In the genomic region with DNA sequence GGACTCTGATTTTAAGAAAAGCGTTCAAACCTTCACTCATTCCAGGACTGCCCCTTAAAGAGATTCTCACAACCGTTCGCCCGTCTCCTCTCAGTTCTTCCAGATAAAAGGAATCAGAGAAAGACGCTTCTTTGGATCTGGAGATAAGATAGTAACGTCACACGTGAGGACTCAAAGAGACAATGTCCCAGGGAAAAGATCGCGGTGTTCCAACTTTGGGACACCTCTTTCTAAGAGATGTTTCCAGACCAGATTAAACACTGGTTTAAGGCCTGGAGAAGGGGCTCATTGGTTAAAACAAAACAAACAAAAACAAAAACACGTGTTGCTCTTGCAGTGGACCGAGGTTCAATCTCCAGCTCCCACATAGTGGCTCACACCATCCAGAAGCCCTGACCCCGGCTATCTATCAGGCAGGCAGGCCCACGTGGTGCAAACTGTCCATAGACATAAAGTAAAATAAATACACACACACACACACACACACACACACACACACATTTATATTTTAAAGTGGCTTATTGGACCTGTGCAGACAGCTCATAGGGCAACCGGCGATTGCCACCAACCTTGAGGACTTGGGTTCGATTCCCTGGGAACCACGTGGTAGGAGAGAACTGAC, we compare ENCODE assay signal across 8 mouse cellular contexts. TPM values are rescaled to one million over a fixed set of nuclear protein-coding genes. Genes with fewer than 3 reads are reported as not detected.
DNase-seq lines count a peak whose midpoint lies in the region; ATAC-seq and TF ChIP-seq lines count a peak whose summit lies in the region.

No protein-coding gene starts in this region.

- peak overlapping the region; percentile 28 for H3K4me3 ChIP-seq in lung, embryonic 14.5 days (ENCODE audit: low read depth, low read length)
- peak overlapping the region; percentile 31 for H3K4me3 ChIP-seq in forebrain, embryonic 15.5 days
- H3K4me3 ChIP-seq in liver, embryonic 12.5 days = peak overlapping the region; percentile 20; the same call in 1 of the 2 replicates
- H3K4me3 ChIP-seq in stomach, embryonic 16.5 days (replicated peaks; ENCODE audit: low read length) = peak overlapping the region; percentile 31

- H3K36me3 ChIP-seq in lung, embryonic 14.5 days (ENCODE audit: insufficient read depth) = no peaks in the 10 kb centered on the region
- H3K36me3 ChIP-seq in forebrain, embryonic 15.5 days = no peaks in the 10 kb centered on the region
- H3K36me3 ChIP-seq in liver, embryonic 12.5 days = no peaks in the 10 kb centered on the region
- no peaks in the 10 kb centered on the region for H3K36me3 ChIP-seq in stomach, embryonic 16.5 days (ENCODE audit: control insufficient read depth, insufficient read depth, low read length)

- H3K27ac ChIP-seq in lung, embryonic 14.5 days (ENCODE audit: low read depth) = peak overlapping the region; percentile 97
- peak overlapping the region; percentile 59; the same call in 1 of the 2 replicates for H3K27ac ChIP-seq in forebrain, embryonic 15.5 days (replicated peaks)
- 0 out of 2 replicates have a peak overlapping the region, but pooled peaks have one; percentile 18 for H3K27ac ChIP-seq in liver, embryonic 12.5 days
- H3K27ac ChIP-seq in stomach, embryonic 16.5 days (ENCODE audit: low read length) = peak overlapping the region; percentile 89

- H3K9ac ChIP-seq in lung, embryonic 14.5 days = peak overlapping the region; percentile 52
- no peak overlapping the region for H3K9ac ChIP-seq in forebrain, embryonic 15.5 days (replicated peaks)
- peak overlapping the region; percentile 13; the same call in 1 of the 2 replicates for H3K9ac ChIP-seq in liver, embryonic 12.5 days
- H3K9ac ChIP-seq in stomach, embryonic 16.5 days (ENCODE audit: low read length) = peak overlapping the region; percentile 62

- TF ChIP-seq CTCF in lung, embryonic 14.5 days (IDR thresholded peaks at IDR 0.05; ENCODE audit: low read depth) = no peak

- peak; percentile 65 for DNase-seq in lung, embryonic 14.5 days
- DNase-seq in lung, adult 18-20 months = no peak
- no peak for DNase-seq in gastrocnemius, postnatal 4 days (ENCODE audit: low spot score in 2 of 2)
- no peak for DNase-seq in testis, postnatal 10 days (ENCODE audit: low spot score)

- H3K4me2 ChIP-seq in lung, embryonic 14.5 days = peak overlapping the region; percentile 65
- H3K4me2 ChIP-seq in forebrain, embryonic 15.5 days (replicated peaks) = peak overlapping the region; percentile 53
- H3K4me2 ChIP-seq in liver, embryonic 12.5 days = peak overlapping the region; percentile 43
- peak overlapping the region; percentile 55 for H3K4me2 ChIP-seq in stomach, embryonic 16.5 days (ENCODE audit: low read depth, low read length)

- WGBS in lung, embryonic 14.5 days = 6% methylated on average over 17 of the region's 17 CpGs
- 10% methylated on average over 17 of the region's 17 CpGs for WGBS in forebrain, embryonic 15.5 days
- 15% methylated on average over 17 of the region's 17 CpGs for WGBS in liver, embryonic 12.5 days (ENCODE audit: insufficient replicate concordance)
- WGBS in stomach, embryonic 16.5 days = 19% methylated on average over 17 of the region's 17 CpGs

- H3K4me1 ChIP-seq in lung, embryonic 14.5 days (ENCODE audit: insufficient read depth) = peaks cover 25% of the 10 kb centered on the region
- peaks cover 37% of the 10 kb centered on the region for H3K4me1 ChIP-seq in forebrain, embryonic 15.5 days
- peaks cover 49% of the 10 kb centered on the region for H3K4me1 ChIP-seq in liver, embryonic 12.5 days
- H3K4me1 ChIP-seq in stomach, embryonic 16.5 days (ENCODE audit: control insufficient read depth, insufficient read depth, low read length) = peaks cover 21% of the 10 kb centered on the region

- H3K27me3 ChIP-seq in lung, embryonic 14.5 days (ENCODE audit: insufficient read depth, low read length) = no peaks in the 10 kb centered on the region
- 0 out of 2 replicates have a peak, but pooled peaks cover 3% of the 10 kb centered on the region for H3K27me3 ChIP-seq in forebrain, embryonic 15.5 days
- H3K27me3 ChIP-seq in liver, embryonic 12.5 days (replicated peaks) = peaks cover 100% of the 10 kb centered on the region
- no peaks in the 10 kb centered on the region for H3K27me3 ChIP-seq in stomach, embryonic 16.5 days (ENCODE audit: control insufficient read depth, insufficient read depth, low read length)

- H3K9me3 ChIP-seq in lung, embryonic 14.5 days (ENCODE audit: low read depth, low read length) = no peaks in the 10 kb centered on the region
- no peaks in the 10 kb centered on the region for H3K9me3 ChIP-seq in forebrain, embryonic 15.5 days
- H3K9me3 ChIP-seq in liver, embryonic 12.5 days (replicated peaks) = no peaks in the 10 kb centered on the region
- H3K9me3 ChIP-seq in stomach, embryonic 16.5 days (replicated peaks; ENCODE audit: control insufficient read depth, low read length) = no peaks in the 10 kb centered on the region

- ATAC-seq in lung, embryonic 14.5 days (ENCODE audit: insufficient read depth) = no peak
- ATAC-seq in forebrain, embryonic 15.5 days (replicated peaks) = no peak
- no peak for ATAC-seq in liver, embryonic 12.5 days
- no peak for ATAC-seq in stomach, embryonic 16.5 days (ENCODE audit: insufficient read depth, low FRiP score)
- no peak for ATAC-seq in frontal cortex, adult (ENCODE audit: low TSS enrichment)

RNA-seq across cellular contexts. Expression of gene Pim1, which starts 25.9 kb away (rescaled TPM):
- 14.1 and 16.0 TPM in 2 replicates for polyA plus RNA-seq in lung, embryonic 14.5 days (2014; fragmentation: Nextera tagmentation; extraction: Ambion mirVana)
- 15.6 and 17.7 TPM in 2 replicates for polyA plus RNA-seq in forebrain, embryonic 15.5 days (2015; fragmentation: Nextera tagmentation; extraction: Ambion mirVana)
- 112 and 114 TPM in 2 replicates for polyA plus RNA-seq in liver, embryonic 12.5 days (2016; fragmentation: Nextera tagmentation; extraction: Ambion mirVana)
- polyA plus RNA-seq in stomach, embryonic 16.5 days (2015; fragmentation: Nextera tagmentation; extraction: Ambion mirVana) = 11.8 and 13.5 TPM in 2 replicates
- total RNA-seq in gastrocnemius, postnatal 4 days (2021) = 10 to 100 TPM; 21.4 to 21.8 TPM

Comparison
In these comparisons a context has a peak if more than half of its experiments do, and no peak if none do; other contexts are left out.
1. H3K27ac ChIP-seq: peak in every context shown above with its lines; median percentile 97 in lung, embryonic 14.5 days; 89 in stomach, embryonic 16.5 days; 59 in forebrain, embryonic 15.5 days; 18 in liver, embryonic 12.5 days.